ENCODE assay signal across 14 mouse cellular contexts in genomic region chr1:76821610-76822009, GRCm38 (mm10).
DNase-seq lines count a peak whose midpoint lies in the region.
"Had no signal": no experiment of that assay in that cellular context is flagged by ENCODE, and none has a peak within 500 bp of the region (broad histone marks: within the 10 kb centered on the region; RNA-seq: fewer than 3 reads in every experiment).

No protein-coding gene starts in this region.

- intact Hi-C loops in left cerebral cortex, postnatal 14 days (cut with DNase I) = no loop called here
- intact Hi-C loops in gastrocnemius, postnatal 14 days (cut with DNase I; ENCODE audit: low total_unique reads) = no loop called here

- peak; percentile 67 for DNase-seq in layer of hippocampus, adult 9-11 months
- no peak for DNase-seq in layer of hippocampus, postnatal 25 days (ENCODE audit: extremely low spot score in 1 of 2, low spot score in 1 of 2)
- DNase-seq in right cerebral cortex, adult 2 months (ENCODE audit: low spot score in 2 of 2) = peak; percentile 19 to 38
- no peak for DNase-seq in right cerebral cortex, postnatal 4 days
- peak; percentile 16 to 69 for DNase-seq in left cerebral cortex, postnatal 14 days (ENCODE audit: low spot score in 2 of 2)
- DNase-seq in gastrocnemius, postnatal 14 days = no peak
- DNase-seq: adrenal gland, postnatal 36 days; B cell, adult 2 months; cerebellum, adult 2 months; gastrocnemius, postnatal 10 days; heart, postnatal 14 days; kidney, adult 2 months; kidney, postnatal 36 days; lung, postnatal 36 days had no signal

Comparison
In these comparisons a context has a peak if more than half of its experiments do, and no peak if none do; other contexts are left out.
1. DNase-seq: peak in layer of hippocampus, adult 9-11 months (single experiment), right cerebral cortex, adult 2 months (2 of 2) and left cerebral cortex, postnatal 14 days (2 of 2); none in layer of hippocampus, postnatal 25 days (0 of 2), right cerebral cortex, postnatal 4 days (single experiment) and gastrocnemius, postnatal 14 days (single experiment).